Mouse (Mus musculus): ENCODE measurements around the gene Gm4201. TPM values are rescaled to one million over a fixed set of nuclear protein-coding genes. Genes with fewer than 3 reads are reported as not detected.
"Not testable (repeated sequence)": the region's sequence is repeated elsewhere in the genome, so short reads cannot be mapped to it uniquely, and the experiment has no call there.

Gene Gm4201
- total RNA-seq (2021), result not detected
- long read RNA-seq, experiment 1, result 0 reads
- long read RNA-seq, experiment 2, result 0 reads

DNA sequence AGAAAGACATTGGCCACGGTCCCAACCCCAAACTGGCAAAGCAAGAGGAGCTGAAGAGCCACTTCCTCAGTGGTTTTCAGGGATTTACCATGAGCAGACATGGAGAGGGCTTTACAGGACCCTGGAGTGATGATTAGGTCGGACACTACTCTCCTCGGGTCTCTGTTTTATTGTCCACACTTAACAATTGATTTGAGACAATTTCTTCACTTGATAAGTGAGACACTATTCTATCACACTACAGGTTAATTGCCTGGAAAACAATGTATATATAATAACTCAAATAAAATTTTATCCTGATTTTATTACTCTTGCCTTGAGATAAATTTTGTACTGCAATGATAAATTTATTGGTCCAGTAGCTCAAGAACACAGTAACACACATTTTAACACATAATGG, at the start of gene Gm4201:
Gene Gm4201, minus strand, starts transcription at position 101 of the 400 bp plus-strand sequence.
- DNase-seq, result not testable (repeated sequence)

DNA sequence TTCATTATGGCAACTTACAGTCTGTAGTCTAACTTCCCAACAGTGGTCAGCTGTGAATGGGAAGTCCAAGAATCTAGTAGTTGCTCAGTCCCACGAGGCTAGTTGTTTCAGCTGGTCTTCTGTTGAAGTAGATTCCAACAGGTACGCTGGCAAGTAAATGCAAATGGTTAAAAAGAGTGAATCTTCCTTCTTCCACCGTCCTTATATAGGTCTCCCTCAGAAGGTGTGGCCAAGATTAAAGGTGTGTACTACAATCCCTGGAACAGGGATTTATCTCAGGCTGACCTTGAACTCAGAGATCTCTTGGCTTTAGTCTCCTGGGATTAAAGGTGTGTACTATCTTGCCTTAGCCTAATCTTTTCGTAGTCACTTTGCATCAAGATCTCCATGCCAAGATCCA, 22.9 kb upstream of the Gm4201 start, which contains the start of gene Gm4565:
Gene Gm4565, minus strand, starts transcription at position 101 of the 400 bp plus-strand sequence.
- not testable (repeated sequence) for DNase-seq

DNA sequence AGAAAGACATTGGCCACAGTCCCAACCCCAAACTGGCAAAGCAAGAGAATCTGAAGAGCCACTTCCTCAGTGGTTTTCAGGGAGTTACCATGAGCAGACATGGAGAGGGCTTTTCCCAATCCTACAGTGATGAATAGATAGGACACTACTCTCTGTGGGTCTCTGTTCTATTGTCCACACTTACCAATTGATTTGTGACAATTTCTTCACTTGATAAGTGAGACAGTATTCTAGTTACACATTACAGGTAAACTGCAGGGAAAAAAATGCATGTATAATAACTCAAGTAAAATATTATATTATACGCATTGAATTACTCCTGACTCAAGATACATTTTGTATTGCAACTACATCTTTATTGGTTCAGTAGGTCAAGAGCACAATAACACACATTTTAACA, 30.4 kb downstream of the Gm4201 start, which contains the start of gene Gm8677:
Gene Gm8677, minus strand, starts transcription at position 101 of the 400 bp plus-strand sequence.
- not testable (repeated sequence) for DNase-seq

DNA sequence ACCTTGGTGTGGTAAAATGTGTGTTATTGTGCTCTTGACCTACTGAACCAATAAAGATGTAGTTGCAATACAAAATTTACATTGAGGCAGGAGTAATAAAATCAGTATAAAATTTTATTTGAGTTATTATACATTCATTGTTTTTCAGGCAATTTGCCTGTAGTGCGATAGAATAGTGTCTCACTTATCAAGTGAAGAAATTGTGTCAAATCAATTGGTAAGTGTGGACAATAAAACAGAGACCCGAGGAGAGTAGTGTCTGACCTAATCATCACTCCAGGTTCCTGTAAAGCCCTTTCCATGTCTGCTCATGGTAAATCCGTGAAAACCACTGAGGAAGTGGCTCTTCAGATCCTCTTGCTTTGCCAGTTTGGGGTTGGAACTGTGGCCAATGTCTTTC, 42.5 kb downstream of the Gm4201 start, which contains the start of gene Vmn1r152:
Gene Vmn1r152, plus strand, starts transcription at position 301 of the 400 bp plus-strand sequence.
- not testable (repeated sequence) for DNase-seq

Other genes starting within 250 kb of the Gm4201 start
- gene Gm4187, start 235.6 kb downstream of the Gm4201 start, total RNA-seq (2021), result not detected
- gene Gm8660, start 194.3 kb downstream of the Gm4201 start, total RNA-seq (2021), result not detected
- not detected for gene Vmn1r148, start 151.8 kb downstream of the Gm4201 start, total RNA-seq (2021)
- not detected for gene Vmn1r149, start 127.1 kb downstream of the Gm4201 start, total RNA-seq (2021)
- gene Gm10665, start 101.3 kb downstream of the Gm4201 start, total RNA-seq (2021), result not detected
- not detected for gene Vmn1r151, start 65.7 kb downstream of the Gm4201 start, total RNA-seq (2021)
- not detected for gene Vmn1r152, start 42.4 kb downstream of the Gm4201 start, total RNA-seq (2021)
- gene Gm8677, start 30.5 kb downstream of the Gm4201 start, total RNA-seq (2021), result not detected
- gene Gm4565, start 22.8 kb upstream of the Gm4201 start, total RNA-seq (2021), result not detected
- gene Vmn1r155, start 92.7 kb upstream of the Gm4201 start, total RNA-seq (2021), result not detected
- not detected for gene Gm8693, start 127.0 kb upstream of the Gm4201 start, total RNA-seq (2021)
- gene Gm4567, start 154.4 kb upstream of the Gm4201 start, total RNA-seq (2021), result not detected
- not detected for gene Vmn1r157, start 196.4 kb upstream of the Gm4201 start, total RNA-seq (2021)
- gene Vmn1r158, start 225.4 kb upstream of the Gm4201 start, total RNA-seq (2021), result not detected